Mouse (Mus musculus) liver, embryonic 14.5 days (tissue): Measurements from ENCODE around the gene Caly.
A peak's percentile ranks its signal among the peaks of the same experiment; 100 is the strongest.

Source experiments
- CTCF ChIP-seq: IDR thresholded peaks from 2 replicates; pipeline ENCODE4 v1.5.1; 2016; ENCODE audit warnings: antibody characterized with exemption, low read depth, control low read depth
- EP300 ChIP-seq: IDR thresholded peaks from 2 replicates; pipeline ENCODE4 v1.6.1; 2016; ENCODE audit warnings: antibody characterized with exemption, low read depth

DNA sequence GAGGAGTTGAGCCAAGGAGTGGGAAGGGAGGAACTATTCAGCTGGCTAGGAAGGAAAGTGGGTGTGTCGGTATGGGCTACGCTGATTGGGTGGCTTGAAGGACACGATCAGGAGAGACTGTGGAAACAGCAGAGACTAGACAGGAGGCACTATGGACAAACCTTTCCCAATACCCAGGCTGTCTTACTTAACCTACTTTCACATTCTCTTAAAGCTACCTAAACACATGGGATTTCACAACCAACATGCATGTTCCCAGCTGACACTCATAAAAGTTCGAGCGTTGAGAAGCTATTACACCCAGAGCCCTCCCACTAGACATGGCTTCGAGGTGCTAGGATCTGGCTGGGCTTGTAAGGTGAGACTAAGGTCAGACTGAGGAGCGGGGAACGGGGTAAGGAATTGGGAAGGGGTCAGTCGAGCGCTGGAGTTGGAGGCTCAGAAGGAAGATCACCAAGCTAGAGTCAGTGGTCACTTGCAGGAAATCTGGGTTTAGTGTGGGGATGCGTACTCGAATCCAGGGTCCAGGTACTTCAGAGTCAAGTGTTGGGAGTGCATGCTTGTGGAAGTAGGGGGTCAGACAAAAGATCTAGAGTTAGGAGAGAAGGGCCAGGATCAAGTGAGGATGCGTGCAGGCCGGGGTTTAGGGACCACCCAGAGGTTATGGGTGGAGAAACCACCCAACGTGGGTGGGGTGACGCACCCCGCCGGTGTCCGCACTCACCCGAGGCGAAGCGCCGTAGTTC lies 33.4 kb upstream of the Caly start, which contains the start of gene Paox:
- TF ChIP-seq EP300 = no peak; the same call in 1 of the 2 replicates
- TF ChIP-seq CTCF = 0 out of 2 replicates have a peak, but pooled peaks have one; percentile 10
